Mouse (Mus musculus): ENCODE data around the gene Auh.
A peak's percentile ranks its signal among the peaks of the same experiment; 100 is the strongest.

- TF ChIP-seq POLR2A (IDR thresholded peaks at IDR 0.05; ENCODE audit: borderline replicate concordance, extremely low read depth, insufficient read depth, insufficient read length, poor library complexity, severe bottlenecking) (peak; percentile 90), CTCF (IDR thresholded peaks at IDR 0.05; ENCODE audit: borderline replicate concordance, extremely low read depth, insufficient read depth, insufficient read length) (no peak)
Observed at GRCm38 (mm10) chr13:52929209-52930171, at the start of gene Auh.

Data from brain, embryonic 14.5 days (tissue).